Mouse (Mus musculus): ENCODE measurements around the gene Adra2b. TPM values are rescaled to one million over a fixed set of nuclear protein-coding genes. Genes with fewer than 3 reads are reported as not detected.

Gene Adra2b
- polyA plus RNA-seq, 1 experiment from 2014 or later, result 0.33 TPM

GRCm38 (mm10) chr2:127332807-127333570 lies 30.0 kb upstream of the Adra2b start:
- H3K9ac ChIP-seq, result no peak overlapping the region
- H3K4me2 ChIP-seq (replicated peaks), result no peak overlapping the region
- ATAC-seq (ENCODE audit: insufficient number of reproducible peaks, low FRiP score, low TSS enrichment, low read depth), result no peak
- H3K9me3 ChIP-seq (replicated peaks), result no peaks in the 10 kb centered on the region
- 80% methylated on average over 14 of the region's 14 CpGs for WGBS
- H3K27ac ChIP-seq (replicated peaks), result no peak overlapping the region
- H3K4me3 ChIP-seq (replicated peaks), result no peak overlapping the region
- H3K36me3 ChIP-seq, result no peaks in the 10 kb centered on the region
- H3K4me1 ChIP-seq, result peaks cover 22% of the 10 kb centered on the region
- H3K27me3 ChIP-seq, result peaks cover 14% of the 10 kb centered on the region

GRCm38 (mm10) chr2:127333945-127334603 lies 28.9 kb upstream of the Adra2b start:
- no peak overlapping the region for H3K9ac ChIP-seq
- peaks cover 22% of the 10 kb centered on the region for H3K4me1 ChIP-seq
- no peak overlapping the region for H3K4me3 ChIP-seq (replicated peaks)
- no peak overlapping the region for H3K4me2 ChIP-seq (replicated peaks)
- ATAC-seq (ENCODE audit: insufficient number of reproducible peaks, low FRiP score, low TSS enrichment, low read depth), result no peak
- no peaks in the 10 kb centered on the region for H3K9me3 ChIP-seq (replicated peaks)
- WGBS, result 65% methylated on average over 5 of the region's 5 CpGs
- peaks cover 14% of the 10 kb centered on the region for H3K27me3 ChIP-seq
- no peak overlapping the region for H3K27ac ChIP-seq (replicated peaks)
- H3K36me3 ChIP-seq, result no peaks in the 10 kb centered on the region

DNA sequence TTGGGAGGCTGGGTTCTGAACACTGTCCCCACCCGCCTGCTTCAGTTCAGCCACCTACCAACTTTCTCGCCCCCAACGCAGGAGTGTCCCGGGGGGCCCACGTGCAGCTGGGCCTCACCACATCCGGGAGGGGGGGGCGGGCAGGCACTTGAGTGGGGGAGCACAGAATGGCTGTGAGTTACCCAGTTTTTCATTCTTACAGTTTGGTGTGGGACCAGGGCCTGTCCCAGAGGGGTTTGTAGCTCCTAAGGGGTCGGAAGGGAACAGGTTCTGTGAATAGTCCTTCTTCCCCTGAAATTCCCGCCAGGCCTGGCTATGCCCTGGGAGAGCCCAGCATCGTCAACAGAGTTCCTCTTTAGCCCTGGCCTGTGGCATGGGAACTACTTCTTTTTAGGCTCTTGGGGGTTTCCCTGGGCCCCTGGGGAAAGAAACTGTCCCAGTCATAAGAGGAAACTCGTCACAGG lies 27.9 kb upstream of the Adra2b start:
- 31% methylated on average over 11 of the region's 11 CpGs for WGBS
- Histone ChIP-seq H3K27ac (replicated peaks) (no peak overlapping the region), H3K9ac (no peak overlapping the region), H3K4me2 (replicated peaks) (0 out of 2 replicates have a peak overlapping the region, but pooled peaks have one; percentile 95), H3K4me3 (replicated peaks) (no peak overlapping the region), H3K36me3 (no peaks in the 10 kb centered on the region), H3K9me3 (replicated peaks) (no peaks in the 10 kb centered on the region), H3K4me1 (peaks cover 22% of the 10 kb centered on the region), H3K27me3 (peaks cover 14% of the 10 kb centered on the region)
- no peak for ATAC-seq (ENCODE audit: insufficient number of reproducible peaks, low FRiP score, low TSS enrichment, low read depth)

DNA sequence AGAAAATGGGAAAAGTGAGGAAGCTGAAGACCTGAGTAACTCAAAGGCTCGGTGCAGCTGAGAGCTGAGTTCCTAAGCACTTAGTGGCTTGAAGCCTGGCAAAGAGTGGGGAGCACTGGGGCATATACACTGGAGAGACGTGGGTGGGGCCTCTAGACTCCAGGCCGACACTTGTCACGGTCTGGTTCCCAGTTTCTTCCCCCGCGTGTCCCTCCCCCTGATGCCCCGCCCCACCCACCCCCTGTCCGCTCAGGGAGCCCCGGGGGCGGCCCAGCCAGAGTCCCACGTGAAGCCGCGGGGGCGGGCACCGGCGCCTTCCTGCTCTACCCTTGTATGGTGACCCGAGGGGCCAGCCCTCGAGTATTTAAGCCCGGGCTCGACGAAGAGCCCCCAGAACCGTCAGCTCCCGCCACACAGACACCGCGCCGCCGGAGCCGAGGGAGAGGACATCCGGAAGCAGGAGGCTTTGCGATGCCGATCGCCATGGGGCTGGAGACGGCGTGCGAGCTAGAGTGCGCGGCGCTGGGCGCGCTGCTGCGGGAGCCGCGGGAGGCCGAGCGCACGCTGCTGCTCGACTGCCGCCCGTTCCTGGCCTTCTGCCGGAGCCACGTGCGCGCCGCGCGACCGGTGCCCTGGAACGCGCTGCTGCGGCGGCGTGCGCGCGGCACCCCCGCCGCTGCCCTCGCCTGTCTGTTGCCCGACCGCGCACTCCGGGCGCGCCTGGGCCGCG lies 27.1 kb upstream of the Adra2b start, which contains the start of gene Dusp2:
Gene Dusp2, plus strand, starts transcription at position 393 of the 730 bp plus-strand sequence.
- ATAC-seq (ENCODE audit: insufficient number of reproducible peaks, low FRiP score, low TSS enrichment, low read depth), result peak; percentile 69
- under 1% methylated on average over 76 of the region's 76 CpGs for WGBS
- H3K27me3 ChIP-seq, result peaks cover 14% of the 10 kb centered on the region
- peaks cover 22% of the 10 kb centered on the region for H3K4me1 ChIP-seq
- H3K4me3 ChIP-seq (replicated peaks), result peak within 1 kb of the TSS; percentile 52
- peak within 1 kb of the TSS; percentile 35 for H3K9ac ChIP-seq
- H3K27ac ChIP-seq (replicated peaks), result no peak within 1 kb of the TSS
- H3K4me2 ChIP-seq (replicated peaks), result peak within 1 kb of the TSS; percentile 95
- H3K36me3 ChIP-seq, result no peaks in the 10 kb centered on the region
- no peaks in the 10 kb centered on the region for H3K9me3 ChIP-seq (replicated peaks)

DNA sequence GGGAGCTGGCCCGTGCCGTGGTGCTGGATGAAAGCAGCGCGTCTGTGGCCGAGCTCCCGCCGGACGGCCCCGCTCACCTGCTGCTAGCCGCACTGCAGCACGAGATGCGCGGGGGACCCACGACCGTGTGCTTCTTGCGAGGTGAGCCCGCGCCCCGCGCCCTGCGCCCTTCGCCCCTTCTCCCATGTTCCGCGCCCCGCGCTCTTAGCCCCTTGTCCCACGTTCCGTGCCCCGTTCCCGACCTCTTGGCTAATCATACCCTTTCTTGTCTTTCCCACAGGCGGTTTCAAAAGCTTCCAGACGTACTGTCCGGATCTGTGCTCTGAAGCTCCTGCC lies 26.5 kb upstream of the Adra2b start:
- H3K36me3 ChIP-seq, result no peaks in the 10 kb centered on the region
- H3K9me3 ChIP-seq (replicated peaks), result no peaks in the 10 kb centered on the region
- peak overlapping the region; percentile 52 for H3K4me3 ChIP-seq (replicated peaks)
- H3K27ac ChIP-seq (replicated peaks), result no peak overlapping the region
- peak overlapping the region; percentile 35 for H3K9ac ChIP-seq
- peaks cover 14% of the 10 kb centered on the region for H3K27me3 ChIP-seq
- 3% methylated on average over 33 of the region's 33 CpGs for WGBS
- no peak for ATAC-seq (ENCODE audit: insufficient number of reproducible peaks, low FRiP score, low TSS enrichment, low read depth)
- H3K4me1 ChIP-seq, result peaks cover 22% of the 10 kb centered on the region
- peak overlapping the region; percentile 95 for H3K4me2 ChIP-seq (replicated peaks)

GRCm38 (mm10) chr2:127336885-127337284 lies 26.1 kb upstream of the Adra2b start:
- 33% methylated on average over 5 of the region's 5 CpGs for WGBS
- ATAC-seq (ENCODE audit: insufficient number of reproducible peaks, low FRiP score, low TSS enrichment, low read depth), result no peak

DNA sequence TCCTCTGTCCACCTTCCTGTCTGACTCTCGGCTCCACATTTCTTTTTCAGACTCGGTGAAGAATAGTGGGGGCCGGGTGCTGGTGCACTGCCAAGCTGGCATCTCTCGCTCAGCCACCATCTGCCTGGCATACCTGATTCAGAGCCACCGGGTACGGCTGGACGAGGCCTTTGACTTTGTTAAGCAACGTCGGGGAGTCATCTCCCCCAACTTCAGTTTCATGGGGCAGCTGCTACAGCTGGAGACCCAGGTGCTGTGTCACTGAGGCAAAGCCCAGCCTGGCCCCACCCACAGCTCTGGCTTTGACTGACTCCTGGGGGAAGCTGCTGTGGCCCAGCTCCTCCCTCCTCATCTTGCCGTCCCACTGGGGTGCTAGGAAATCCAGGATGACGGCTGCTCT lies 25.5 kb upstream of the Adra2b start:
- Histone ChIP-seq H3K36me3 (no peaks in the 10 kb centered on the region), H3K9me3 (replicated peaks) (no peaks in the 10 kb centered on the region), H3K27me3 (peaks cover 14% of the 10 kb centered on the region), H3K9ac (no peak overlapping the region), H3K4me1 (peaks cover 22% of the 10 kb centered on the region), H3K27ac (replicated peaks) (no peak overlapping the region), H3K4me2 (replicated peaks) (0 out of 2 replicates have a peak overlapping the region, but pooled peaks have one; percentile 95), H3K4me3 (replicated peaks) (peak overlapping the region; percentile 52)
- no peak for ATAC-seq (ENCODE audit: insufficient number of reproducible peaks, low FRiP score, low TSS enrichment, low read depth)
- WGBS, result 64% methylated on average over 11 of the region's 11 CpGs

More at GRCm38 (mm10) chr2:127336885-127337284, 26.1 kb upstream of the Adra2b start:
- Histone ChIP-seq H3K9ac (peak overlapping the region; percentile 35; the same call in 1 of the 2 replicates), H3K4me2 (replicated peaks) (peak overlapping the region; percentile 95), H3K36me3 (no peaks in the 10 kb centered on the region), H3K27me3 (peaks cover 14% of the 10 kb centered on the region), H3K4me1 (peaks cover 22% of the 10 kb centered on the region), H3K9me3 (replicated peaks) (no peaks in the 10 kb centered on the region), H3K27ac (replicated peaks) (no peak overlapping the region), H3K4me3 (replicated peaks) (peak overlapping the region; percentile 52)

DNA sequence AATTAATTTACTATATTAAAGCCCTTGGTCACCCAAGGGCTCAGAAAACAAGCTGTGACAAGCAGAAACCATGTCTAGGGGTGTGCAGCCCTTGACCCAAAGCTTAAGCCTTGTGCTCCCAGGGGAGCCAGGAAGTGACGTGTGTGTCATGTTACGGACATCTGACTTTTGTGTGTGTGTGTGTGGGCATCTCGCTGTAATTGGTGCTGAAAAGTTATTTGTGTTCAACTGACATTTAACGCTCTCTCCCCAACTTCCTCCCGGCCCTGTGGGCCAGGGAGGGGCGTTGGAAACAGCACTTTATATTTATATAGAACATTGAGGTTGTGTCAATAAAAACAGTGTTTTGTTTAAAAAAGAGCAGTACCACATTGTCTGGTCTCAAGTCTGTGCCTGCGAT lies 25.0 kb upstream of the Adra2b start:
- Histone ChIP-seq H3K9ac (no peak overlapping the region), H3K4me2 (replicated peaks) (no peak overlapping the region), H3K27me3 (peaks cover 14% of the 10 kb centered on the region), H3K4me3 (replicated peaks) (no peak overlapping the region), H3K9me3 (replicated peaks) (no peaks in the 10 kb centered on the region), H3K36me3 (no peaks in the 10 kb centered on the region), H3K27ac (replicated peaks) (no peak overlapping the region), H3K4me1 (peaks cover 22% of the 10 kb centered on the region)
- no peak for ATAC-seq (ENCODE audit: insufficient number of reproducible peaks, low FRiP score, low TSS enrichment, low read depth)
- 41% methylated on average over 7 of the region's 7 CpGs for WGBS

GRCm38 (mm10) chr2:127338416-127338815 lies 24.6 kb upstream of the Adra2b start, which contains the start of gene Astl:
Gene Astl, plus strand, starts transcription at chr2:127338639.
- 69% methylated on average over 4 of the region's 4 CpGs for WGBS
- Histone ChIP-seq H3K4me3 (replicated peaks) (peak within 1 kb of the TSS; percentile 52), H3K27ac (replicated peaks) (no peak within 1 kb of the TSS), H3K4me2 (replicated peaks) (no peak within 1 kb of the TSS), H3K9ac (no peak within 1 kb of the TSS), H3K4me1 (peaks cover 22% of the 10 kb centered on the region), H3K36me3 (no peaks in the 10 kb centered on the region), H3K27me3 (peaks cover 14% of the 10 kb centered on the region), H3K9me3 (replicated peaks) (no peaks in the 10 kb centered on the region)
- ATAC-seq (ENCODE audit: insufficient number of reproducible peaks, low FRiP score, low TSS enrichment, low read depth), result no peak

- Histone ChIP-seq H3K9ac (no peak overlapping the region), H3K27me3 (peaks cover 14% of the 10 kb centered on the region), H3K9me3 (replicated peaks) (no peaks in the 10 kb centered on the region), H3K4me1 (peaks cover 22% of the 10 kb centered on the region), H3K4me2 (replicated peaks) (no peak overlapping the region), H3K36me3 (no peaks in the 10 kb centered on the region), H3K27ac (replicated peaks) (no peak overlapping the region), H3K4me3 (replicated peaks) (no peak overlapping the region)
- 56% methylated on average over 4 of the region's 4 CpGs for WGBS
- no peak for ATAC-seq (ENCODE audit: insufficient number of reproducible peaks, low FRiP score, low TSS enrichment, low read depth)
Observed at GRCm38 (mm10) chr2:127338833-127339232, 24.2 kb upstream of the Adra2b start.

DNA sequence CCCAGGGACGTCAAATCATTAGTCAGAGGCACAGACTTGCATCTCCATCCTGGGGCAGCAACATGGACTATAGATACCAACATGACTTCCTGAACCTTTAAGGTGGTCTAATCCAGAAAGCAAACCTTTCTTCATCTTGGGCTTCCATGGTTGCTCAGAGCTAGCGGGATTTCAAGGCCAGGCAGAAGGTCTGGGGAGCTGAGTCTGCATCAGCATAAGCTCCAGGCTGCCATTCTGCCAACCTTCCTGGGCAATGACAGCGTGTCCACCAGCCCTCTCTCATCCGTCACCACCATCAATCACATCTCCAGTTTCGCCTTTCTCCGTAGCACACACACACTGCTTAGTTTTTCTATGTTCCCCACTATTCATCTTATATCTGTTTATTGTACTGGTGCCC lies 23.7 kb upstream of the Adra2b start:
- H3K27ac ChIP-seq (replicated peaks), result no peak overlapping the region
- 73% methylated on average over 6 of the region's 6 CpGs for WGBS
- H3K4me1 ChIP-seq, result peaks cover 21% of the 10 kb centered on the region
- no peak for ATAC-seq (ENCODE audit: insufficient number of reproducible peaks, low FRiP score, low TSS enrichment, low read depth)
- peaks cover 14% of the 10 kb centered on the region for H3K27me3 ChIP-seq
- H3K4me2 ChIP-seq (replicated peaks), result no peak overlapping the region
- no peak overlapping the region for H3K4me3 ChIP-seq (replicated peaks)
- H3K9ac ChIP-seq, result no peak overlapping the region
- no peaks in the 10 kb centered on the region for H3K36me3 ChIP-seq
- no peaks in the 10 kb centered on the region for H3K9me3 ChIP-seq (replicated peaks)
